8 mouse cellular contexts compared by ENCODE assay signal in genomic region chr11:120713580-120714518, GRCm38 (mm10). TPM values are rescaled to one million over a fixed set of nuclear protein-coding genes. Genes with fewer than 3 reads are reported as not detected.
DNase-seq lines count a peak whose midpoint lies in the region; ATAC-seq and TF ChIP-seq lines count a peak whose summit lies in the region.

Cenpx (minus strand) TSS chr11:120713738.
Lrrc45 (plus strand) TSS chr11:120713925.

- peaks cover 7% of the 10 kb centered on the region; the same call in 1 of the 2 replicates for H3K4me1 ChIP-seq in embryonic facial prominence, embryonic 14.5 days (ENCODE audit: control insufficient read depth, insufficient read depth, low read length)
- peaks cover 5% of the 10 kb centered on the region; the same call in 1 of the 2 replicates for H3K4me1 ChIP-seq in heart, adult 2 months (ENCODE audit: control insufficient read depth, insufficient read depth, low read length)
- H3K4me1 ChIP-seq in limb, embryonic 13.5 days = peaks cover 41% of the 10 kb centered on the region
- peaks cover 15% of the 10 kb centered on the region for H3K4me1 ChIP-seq in midbrain, embryonic 16.5 days (ENCODE audit: control insufficient read depth, insufficient read depth, low read length)

- no peak for TF ChIP-seq CTCF in heart, adult 2 months (IDR thresholded peaks at IDR 0.05)

- H3K27me3 ChIP-seq in embryonic facial prominence, embryonic 14.5 days (replicated peaks; ENCODE audit: control insufficient read depth, insufficient read depth, low read length) = no peaks in the 10 kb centered on the region
- H3K27me3 ChIP-seq in heart, adult 2 months (ENCODE audit: control insufficient read depth, insufficient read depth, low read length) = no peaks in the 10 kb centered on the region
- no peaks in the 10 kb centered on the region for H3K27me3 ChIP-seq in limb, embryonic 13.5 days
- no peaks in the 10 kb centered on the region for H3K27me3 ChIP-seq in midbrain, embryonic 16.5 days (ENCODE audit: control insufficient read depth, insufficient read depth, low read depth, low read length)

- 0 out of 2 replicates have a peak, but pooled peaks have one; percentile 41 for TF ChIP-seq EP300 in heart, adult 2 months (IDR thresholded peaks at IDR 0.05; ENCODE audit: insufficient read depth, low read depth, low read length)

- peak within 1 kb of the TSS; percentile 72 for H3K9ac ChIP-seq in embryonic facial prominence, embryonic 14.5 days (ENCODE audit: low read depth, low read length)
- H3K9ac ChIP-seq in heart, adult 2 months (ENCODE audit: low read depth, low read length) = peak within 1 kb of the TSS; percentile 58
- peak within 1 kb of the TSS; percentile 83 for H3K9ac ChIP-seq in limb, embryonic 13.5 days
- H3K9ac ChIP-seq in midbrain, embryonic 16.5 days (ENCODE audit: low read depth, low read length) = peak within 1 kb of the TSS; percentile 69

- whole genome bisulfite sequencing in embryonic facial prominence, embryonic 14.5 days = 2% methylated on average over 53 of the region's 53 CpGs
- WGBS in heart, adult 2 months = 2% methylated on average over 53 of the region's 53 CpGs
- WGBS in limb, embryonic 13.5 days = 2% methylated on average over 53 of the region's 53 CpGs
- WGBS in midbrain, embryonic 16.5 days = 2% methylated on average over 53 of the region's 53 CpGs

- peaks cover 51% of the 10 kb centered on the region for H3K36me3 ChIP-seq in embryonic facial prominence, embryonic 14.5 days (ENCODE audit: control insufficient read depth, insufficient read depth, low read length)
- H3K36me3 ChIP-seq in heart, adult 2 months (ENCODE audit: control insufficient read depth, insufficient read depth, low read length) = no peaks in the 10 kb centered on the region
- H3K36me3 ChIP-seq in limb, embryonic 13.5 days = peaks cover 65% of the 10 kb centered on the region
- H3K36me3 ChIP-seq in midbrain, embryonic 16.5 days (ENCODE audit: control insufficient read depth, insufficient read depth, low read length) = peaks cover 14% of the 10 kb centered on the region

- TF ChIP-seq POLR2A in heart, adult 2 months (IDR thresholded peaks at IDR 0.05; ENCODE audit: insufficient read depth, low read depth, low read length) = peak; percentile 88

- peak; percentile 100 for DNase-seq in 3T3-L1 (ENCODE audit: low read depth, low spot score)
- peak; percentile 75 to 95 for DNase-seq in adrenal gland, postnatal 4 days (ENCODE audit: low spot score in 2 of 2)
- peak; percentile 100 for DNase-seq in embryonic facial prominence, embryonic 14.5 days (ENCODE audit: low spot score)
- DNase-seq in heart, adult 2 months = peak; percentile 95 to 98
- DNase-seq in kidney, adult 8-10 months = peak; percentile 98 to 99
- peak; percentile 92 to 97 for DNase-seq in spleen, postnatal 10 days (ENCODE audit: low spot score in 2 of 2)

- intact Hi-C loops in heart, adult 2 months (cut with DNase I) = loop anchor here (2.0 to 5.0 kb wide), 4 partner anchors 89 to 225 kb away; partner anchors contain the start of genes Arhgdia and Sirt7

- peak within 1 kb of the TSS; percentile 76 for H3K27ac ChIP-seq in embryonic facial prominence, embryonic 14.5 days (replicated peaks; ENCODE audit: low read depth, low read length)
- H3K27ac ChIP-seq in heart, adult 2 months = peak within 1 kb of the TSS; percentile 76
- peak within 1 kb of the TSS; percentile 75; the same call in 1 of the 2 replicates for H3K27ac ChIP-seq in limb, embryonic 13.5 days
- H3K27ac ChIP-seq in midbrain, embryonic 16.5 days (ENCODE audit: low read length) = peak within 1 kb of the TSS; percentile 74

- peak within 1 kb of the TSS; percentile 97 for H3K4me2 ChIP-seq in embryonic facial prominence, embryonic 14.5 days (ENCODE audit: low read depth, low read length)
- peak within 1 kb of the TSS; percentile 99 for H3K4me2 ChIP-seq in limb, embryonic 13.5 days (replicated peaks)
- peak within 1 kb of the TSS; percentile 100 for H3K4me2 ChIP-seq in midbrain, embryonic 16.5 days (ENCODE audit: low read length)

- no peaks in the 10 kb centered on the region for H3K9me3 ChIP-seq in embryonic facial prominence, embryonic 14.5 days (ENCODE audit: control insufficient read depth, low read length)
- H3K9me3 ChIP-seq in limb, embryonic 13.5 days = no peaks in the 10 kb centered on the region
- H3K9me3 ChIP-seq in midbrain, embryonic 16.5 days (replicated peaks; ENCODE audit: control insufficient read depth, low read length, poor library complexity, severe bottlenecking) = no peaks in the 10 kb centered on the region

- ATAC-seq in embryonic facial prominence, embryonic 14.5 days (ENCODE audit: low read depth) = peak; percentile 96
- ATAC-seq in limb, embryonic 13.5 days (ENCODE audit: low FRiP score, low read depth) = peak; percentile 97
- peak; percentile 97 for ATAC-seq in midbrain, embryonic 16.5 days

- peak within 1 kb of the TSS; percentile 65 for H3K4me3 ChIP-seq in embryonic facial prominence, embryonic 14.5 days (ENCODE audit: low read depth, low read length)
- H3K4me3 ChIP-seq in heart, adult 2 months = peak within 1 kb of the TSS; percentile 65
- peak within 1 kb of the TSS; percentile 69 for H3K4me3 ChIP-seq in limb, embryonic 13.5 days
- H3K4me3 ChIP-seq in midbrain, embryonic 16.5 days (ENCODE audit: low read depth, low read length) = peak within 1 kb of the TSS; percentile 49

- no peaks in the 10 kb centered on the region for H3K79me2 ChIP-seq in heart, adult 2 months (replicated peaks; ENCODE audit: control insufficient read depth, insufficient read depth, low read length)

RNA-seq across cellular contexts. Expression of gene Cenpx, which starts in this region (rescaled TPM):
- 10 to 100 TPM; 49.5 to 52.5 TPM for total RNA-seq in adrenal gland, postnatal 4 days (2021)
- 139 and 145 TPM in 2 replicates for polyA plus RNA-seq in embryonic facial prominence, embryonic 14.5 days (2014; fragmentation: Nextera tagmentation; extraction: Ambion mirVana)
- total RNA-seq in heart, adult 2 months (2021) = 10 to 100 TPM; 26.4 to 34.2 TPM
- 51.4 and 53.0 TPM in 2 replicates for polyA plus RNA-seq in heart, adult 2 months (2012; rRNA removed)
- 139 and 145 TPM in 2 replicates for polyA plus RNA-seq in limb, embryonic 13.5 days (2015; fragmentation: Nextera tagmentation; extraction: Ambion mirVana)
- 88.8 and 92.2 TPM in 2 replicates for polyA plus RNA-seq in midbrain, embryonic 16.5 days (2015; fragmentation: Nextera tagmentation; extraction: Ambion mirVana)

RNA-seq across cellular contexts. Expression of gene Lrrc45, which starts in this region (rescaled TPM):
- total RNA-seq in adrenal gland, postnatal 4 days (2021) = 10 to 100 TPM; 44.2 to 44.8 TPM
- polyA plus RNA-seq in embryonic facial prominence, embryonic 14.5 days (2014; fragmentation: Nextera tagmentation; extraction: Ambion mirVana) = 46.5 and 50.7 TPM in 2 replicates
- 1 to 10 TPM; 4.2 to 4.5 TPM for total RNA-seq in heart, adult 2 months (2021)
- 12.5 and 12.7 TPM in 2 replicates for polyA plus RNA-seq in heart, adult 2 months (2012; rRNA removed)
- polyA plus RNA-seq in limb, embryonic 13.5 days (2015; fragmentation: Nextera tagmentation; extraction: Ambion mirVana) = 66.2 and 75.4 TPM in 2 replicates
- 86.6 and 87.9 TPM in 2 replicates for polyA plus RNA-seq in midbrain, embryonic 16.5 days (2015; fragmentation: Nextera tagmentation; extraction: Ambion mirVana)

Comparison
In these comparisons a context has a peak if more than half of its experiments do, and no peak if none do; other contexts are left out.
1. Peak in every context shown above with its lines: DNase-seq, ATAC-seq, H3K4me3 ChIP-seq and H3K27ac ChIP-seq.
2. RNA of gene Lrrc45 (total RNA-seq): 44.2 to 44.8 TPM in adrenal gland, postnatal 4 days; 4.2 to 4.5 TPM in heart, adult 2 months; every median in the first group is over 4 times any median in the second.